Mouse (Mus musculus) MEL (cell line): ENCODE data around the gene Ear2. TPM values are rescaled to one million over a fixed set of nuclear protein-coding genes. Genes with fewer than 3 reads are reported as not detected.
"Not testable (repeated sequence)": the region's sequence is repeated elsewhere in the genome, so short reads cannot be mapped to it uniquely, and the experiment has no call there.

ENCODE experiments used
- DNase-seq: peaks from one replicate; pipeline ENCODE4 v3.0.0; 2011; ENCODE audit warnings: low read depth, low spot score
- H3K27ac ChIP-seq: 2 replicates; pipeline ENCODE4 v1.5.1; 2012; ENCODE audit warnings: low read depth, mild to moderate bottlenecking, control low read depth, low read length, moderate library complexity; ENCODE audit not compliant: control insufficient read depth
- H3K27me3 ChIP-seq, 2 experiments: fragments of 150-350 bp in 1 of 2; sonication (generic) in 1 of 2; 2 replicates each; pipeline ENCODE4 v1.6.1; 2012; ENCODE audit warnings: low read length in 2 of 2, mild to moderate bottlenecking in 2 of 2, improper control_type of control experiment in 1 of 2, moderate library complexity in 1 of 2; ENCODE audit not compliant: insufficient read depth in 2 of 2, control insufficient read depth in 1 of 2
- H3K36me3 ChIP-seq, 2 experiments: 2 replicates each; pipeline ENCODE4 v1.6.1; 2012 to 2014; ENCODE audit warnings: low read length in 2 of 2, improper control_type of control experiment in 1 of 2, inconsistent platforms in 1 of 2, mild to moderate bottlenecking in 1 of 2; ENCODE audit not compliant: insufficient read depth in 2 of 2, control insufficient read depth in 1 of 2
- H3K4me1 ChIP-seq, 2 experiments: fragments of 150-350 bp in 1 of 2; sonication (generic) in 1 of 2; 2 replicates each; pipeline ENCODE4 v1.6.1; 2012; ENCODE audit warnings: low read length in 2 of 2, improper control_type of control experiment in 1 of 2, mild to moderate bottlenecking in 1 of 2; ENCODE audit not compliant: insufficient read depth in 2 of 2, control insufficient read depth in 1 of 2
- H3K4me3 ChIP-seq, 2 experiments: fragments of 150-350 bp in 1 of 2; sonication (generic) in 1 of 2; 2 replicates each; pipeline ENCODE4 v1.5.1; 2012; ENCODE audit warnings: low read depth in 2 of 2, low read length in 2 of 2, mild to moderate bottlenecking in 2 of 2, moderate library complexity in 2 of 2, control low read depth in 1 of 2, improper control_type of control experiment in 1 of 2; ENCODE audit not compliant: control insufficient read depth in 1 of 2, insufficient read depth in 1 of 2
- H3K79me2 ChIP-seq: 2 replicates; pipeline ENCODE4 v1.6.1; 2012; ENCODE audit warnings: mild to moderate bottlenecking, low read length, moderate library complexity; ENCODE audit not compliant: control insufficient read depth, poor library complexity, insufficient read depth
- H3K9ac ChIP-seq: 2 replicates; pipeline ENCODE4 v1.6.1; 2012; ENCODE audit warnings: low read depth, mild to moderate bottlenecking, control low read depth, low read length, moderate library complexity; ENCODE audit not compliant: control insufficient read depth, poor library complexity, severe bottlenecking
- H3K9me3 ChIP-seq: fragments of 150-350 bp; sonication (generic); replicated peaks from 2 replicates; pipeline ENCODE4 v1.6.1; 2012; ENCODE audit warnings: mild to moderate bottlenecking, low read length, improper control_type of control experiment, moderate library complexity; ENCODE audit not compliant: insufficient read depth
- CTCF ChIP-seq, 3 experiments: IDR thresholded peaks in 2 of 3; conservative IDR thresholded peaks in 1 of 3; 2 replicates each; pipeline ENCODE4 v1.5.1; 2011 to 2012; ENCODE audit warnings: low read length in 3 of 3, low read depth in 2 of 3, mild to moderate bottlenecking in 2 of 3, improper control_type of control experiment in 1 of 3, inconsistent platforms in 1 of 3, mixed read lengths in 1 of 3, moderate library complexity in 1 of 3; ENCODE audit not compliant: control insufficient read depth in 1 of 3, insufficient read depth in 1 of 3, poor library complexity in 1 of 3, severe bottlenecking in 1 of 3
- RAD21 ChIP-seq: IDR thresholded peaks from 2 replicates; pipeline ENCODE4 v1.6.1; 2011; ENCODE audit warnings: mild to moderate bottlenecking, low read depth, low read length, improper control_type of control experiment
- SMC3 ChIP-seq: IDR thresholded peaks from 2 replicates; pipeline ENCODE4 v1.6.1; 2011; ENCODE audit warnings: low read depth, low read length, improper control_type of control experiment
- ZC3H11A ChIP-seq: IDR thresholded peaks from 2 replicates; pipeline ENCODE4 v1.6.1; 2012; ENCODE audit warnings: low read depth, mild to moderate bottlenecking, inconsistent platforms, low read length, improper control_type of control experiment
- polyA plus RNA-seq, 2 experiments: library from polyadenylated mRNA; stranded (reverse) in 1 of 2; unstranded in 1 of 2; fragments of >175 nt in 1 of 2; fragments of >200 nt in 1 of 2; gene quantifications; 2 replicates each; pipeline versions ENCODE4 v1.2.1 to v1.2.4; 2012; ENCODE audit warnings: low replicate concordance in 2 of 2, low read depth in 1 of 2; ENCODE audit not compliant: insufficient read length in 2 of 2, insufficient read depth in 1 of 2, missing spikeins in 1 of 2
- total RNA-seq: library from RNA; depleted of rRNA; stranded (reverse); fragments of 300-350 nt; gene quantifications from 2 replicates; pipeline ENCODE4 v1.2.3, GENCODE M21; 2012; rRNA removed

Ear2 gene
- not detected in 2 replicates for total RNA-seq
- under 1 TPM in 1 of 2 experiments, not detected in 1; 0.19 TPM for polyA plus RNA-seq

- not testable (repeated sequence) for H3K36me3 ChIP-seq, H3K27ac ChIP-seq, H3K4me3 ChIP-seq, H3K4me1 ChIP-seq, H3K9me3 ChIP-seq, H3K27me3 ChIP-seq, DNase-seq, H3K9ac ChIP-seq, H3K79me2 ChIP-seq
Measured at GRCm38 (mm10) chr14:44102354-44102753, at the start of gene Ear2. Ear2 (plus strand) TSS chr14:44102654.

- TF ChIP-seq SMC3: peak; percentile 64
- TF ChIP-seq RAD21: peak; percentile 54
- TF ChIP-seq ZC3H11A: peak; percentile 33
- TF ChIP-seq CTCF (IDR thresholded peaks at IDR 0.05 in 2 of 3, conservative IDR thresholded peaks at IDR 0.05 in 1 of 3; ENCODE audit: control insufficient read depth in 1 of 3, insufficient read depth in 1 of 3, low read depth in 2 of 3, low read length in 3 of 3, poor library complexity in 1 of 3, severe bottlenecking in 1 of 3): peak in 2 of 3 experiments; percentile 6 to 52; a peak in 2 of 6 replicates
- H3K79me2 ChIP-seq, H3K4me3 ChIP-seq, H3K36me3 ChIP-seq, H3K9me3 ChIP-seq, H3K9ac ChIP-seq, H3K27me3 ChIP-seq, H3K27ac ChIP-seq, H3K4me1 ChIP-seq: not testable (repeated sequence)
- peak; percentile 48 for DNase-seq
Measured at GRCm38 (mm10) chr14:44067879-44068278, 34.6 kb upstream of the Ear2 start.

- not testable (repeated sequence) for H3K4me3 ChIP-seq, H3K79me2 ChIP-seq, H3K27me3 ChIP-seq, H3K27ac ChIP-seq, H3K4me1 ChIP-seq, DNase-seq, H3K9ac ChIP-seq, H3K9me3 ChIP-seq, H3K36me3 ChIP-seq
Measured at GRCm38 (mm10) chr14:44070595-44070994, 31.9 kb upstream of the Ear2 start.

GRCm38 (mm10) chr14:44077785-44078341 lies 24.6 kb upstream of the Ear2 start:
- not testable (repeated sequence) for DNase-seq, H3K79me2 ChIP-seq

GRCm38 (mm10) chr14:44086588-44086987 lies 15.9 kb upstream of the Ear2 start:
- not testable (repeated sequence) for H3K79me2 ChIP-seq, H3K27ac ChIP-seq, H3K36me3 ChIP-seq, H3K27me3 ChIP-seq, H3K9me3 ChIP-seq, H3K4me3 ChIP-seq, H3K4me1 ChIP-seq, DNase-seq, H3K9ac ChIP-seq

More at GRCm38 (mm10) chr14:44077785-44078341, 24.6 kb upstream of the Ear2 start:
- not testable (repeated sequence) for H3K4me1 ChIP-seq, H3K4me3 ChIP-seq, H3K27ac ChIP-seq, H3K36me3 ChIP-seq, H3K9me3 ChIP-seq, H3K27me3 ChIP-seq, H3K9ac ChIP-seq

GRCm38 (mm10) chr14:44087535-44087934 lies 14.9 kb upstream of the Ear2 start:
- not testable (repeated sequence) for H3K9ac ChIP-seq, H3K9me3 ChIP-seq, H3K4me3 ChIP-seq, H3K79me2 ChIP-seq, H3K36me3 ChIP-seq, DNase-seq, H3K27ac ChIP-seq, H3K4me1 ChIP-seq, H3K27me3 ChIP-seq

GRCm38 (mm10) chr14:44091524-44091923 lies 10.9 kb upstream of the Ear2 start:
- H3K4me3 ChIP-seq, H3K79me2 ChIP-seq, H3K36me3 ChIP-seq, H3K27me3 ChIP-seq, H3K9me3 ChIP-seq, H3K27ac ChIP-seq, DNase-seq, H3K9ac ChIP-seq, H3K4me1 ChIP-seq: not testable (repeated sequence)
